Mouse (Mus musculus): ENCODE measurements at regions not wholly inside any gene's neighbourhood (a gene's known extent, or its start where the extent isn't known, plus 50 kb on each side); places are given as distances from the start of the nearest gene placed in this dataset.

GRCm38 (mm10) chr9:41849628-41850326 is 274.3 kb downstream of the Sorl1 start:
- TF ChIP-seq CTCF (IDR thresholded peaks at IDR 0.05; ENCODE audit: borderline replicate concordance, control insufficient read depth, extremely low read depth, insufficient read depth, low read length, poor library complexity), result no peak
- TF ChIP-seq POLR2A (IDR thresholded peaks at IDR 0.05; ENCODE audit: control insufficient read depth, extremely low read depth, insufficient read depth, low read length, poor library complexity), result no peak
